Mouse (Mus musculus): ENCODE measurements at regions not wholly inside any gene's neighbourhood (a gene's known extent, or its start where the extent isn't known, plus 50 kb on each side); places are given as distances from the start of the nearest gene placed in this dataset.

- peak; percentile 85 for DNase-seq
Measured at GRCm38 (mm10) chr13:6469446-6470227, 78.3 kb upstream of the Pitrm1 start.

- no peak for DNase-seq
Measured at GRCm38 (mm10) chr13:6470286-6471103, 77.5 kb upstream of the Pitrm1 start.

- peak; percentile 80 for DNase-seq
Measured at GRCm38 (mm10) chr13:6471643-6472042, 76.3 kb upstream of the Pitrm1 start.

- peak; percentile 12 for DNase-seq
Measured at GRCm38 (mm10) chr13:6473401-6474190, 74.4 kb upstream of the Pitrm1 start.

GRCm38 (mm10) chr13:6479667-6480066 lies 68.3 kb upstream of the Pitrm1 start:
- no peak for DNase-seq

GRCm38 (mm10) chr13:6484418-6484817 lies 63.5 kb upstream of the Pitrm1 start:
- DNase-seq, result no peak

- no peak for DNase-seq
Measured at GRCm38 (mm10) chr13:6487837-6488236, 60.1 kb upstream of the Pitrm1 start.

GRCm38 (mm10) chr13:6492916-6493619 lies 54.9 kb upstream of the Pitrm1 start:
- no peak for DNase-seq
